Mouse (Mus musculus): Measurements from ENCODE around the gene Tjap1. TPM values are rescaled to one million over a fixed set of nuclear protein-coding genes. Genes with fewer than 3 reads are reported as not detected.

The Tjap1 gene
- polyA plus RNA-seq, 1 experiment from 2014 or later: 6.2 TPM

DNA sequence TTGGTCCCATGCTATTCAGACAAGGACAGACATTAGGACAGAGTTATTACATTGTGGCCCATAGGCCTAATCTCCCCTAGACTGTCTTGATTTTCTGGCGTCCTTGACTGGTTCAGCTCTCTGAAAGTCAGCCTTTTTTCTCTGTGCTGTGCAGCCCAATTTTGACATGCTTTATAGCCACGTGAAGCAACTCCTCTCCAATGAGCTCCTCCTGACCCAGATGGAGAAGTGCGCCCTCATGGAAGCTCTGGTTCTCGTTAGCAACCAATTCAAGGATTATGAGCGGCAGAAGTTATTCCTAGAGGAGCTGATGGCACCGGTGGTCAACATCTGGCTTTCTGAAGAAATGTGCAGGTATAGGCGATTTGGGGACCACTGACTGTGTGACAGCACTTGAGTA is 55.2 kb downstream of the Tjap1 start:
- WGBS (ENCODE audit: insufficient replicate concordance): 82% methylated on average over 7 of the region's 7 CpGs
- Histone ChIP-seq H3K4me3 (ENCODE audit: low read depth, low read length) (no peak overlapping the region), H3K4me1 (ENCODE audit: insufficient read depth) (no peaks in the 10 kb centered on the region), H3K9ac (replicated peaks) (no peak overlapping the region), H3K27me3 (ENCODE audit: insufficient read depth, low read length) (no peaks in the 10 kb centered on the region), H3K9me3 (ENCODE audit: low read length) (no peaks in the 10 kb centered on the region), H3K4me2 (ENCODE audit: low read depth, low read length) (no peak overlapping the region), H3K36me3 (replicated peaks; ENCODE audit: insufficient read depth, low read length) (peaks cover 81% of the 10 kb centered on the region), H3K27ac (ENCODE audit: low read depth) (no peak overlapping the region)
- no peak for DNase-seq
- no peak for ATAC-seq
- TF ChIP-seq CTCF (IDR thresholded peaks at IDR 0.05; ENCODE audit: low read depth) (no peak), EP300 (IDR thresholded peaks at IDR 0.05; ENCODE audit: low read depth) (no peak)

- no peak for DNase-seq
- no peak for ATAC-seq
- no peak overlapping the region for H3K27ac ChIP-seq (ENCODE audit: low read depth)
- H3K4me1 ChIP-seq (ENCODE audit: insufficient read depth): no peaks in the 10 kb centered on the region
- WGBS (ENCODE audit: insufficient replicate concordance): 74% methylated on average over 3 of the region's 3 CpGs
- no peak overlapping the region for H3K4me3 ChIP-seq (ENCODE audit: low read depth, low read length)
- H3K9me3 ChIP-seq (ENCODE audit: low read length): no peaks in the 10 kb centered on the region
- no peak overlapping the region for H3K4me2 ChIP-seq (ENCODE audit: low read depth, low read length)
- H3K36me3 ChIP-seq (replicated peaks; ENCODE audit: insufficient read depth, low read length): peaks cover 82% of the 10 kb centered on the region
- no peak overlapping the region for H3K9ac ChIP-seq (replicated peaks)
- H3K27me3 ChIP-seq (ENCODE audit: insufficient read depth, low read length): no peaks in the 10 kb centered on the region
- TF ChIP-seq EP300 (IDR thresholded peaks at IDR 0.05; ENCODE audit: low read depth) (no peak), CTCF (IDR thresholded peaks at IDR 0.05; ENCODE audit: low read depth) (no peak)
These were observed 61.2 kb downstream of the Tjap1 start for GRCm38 (mm10) chr17:46221601-46222000.

DNA sequence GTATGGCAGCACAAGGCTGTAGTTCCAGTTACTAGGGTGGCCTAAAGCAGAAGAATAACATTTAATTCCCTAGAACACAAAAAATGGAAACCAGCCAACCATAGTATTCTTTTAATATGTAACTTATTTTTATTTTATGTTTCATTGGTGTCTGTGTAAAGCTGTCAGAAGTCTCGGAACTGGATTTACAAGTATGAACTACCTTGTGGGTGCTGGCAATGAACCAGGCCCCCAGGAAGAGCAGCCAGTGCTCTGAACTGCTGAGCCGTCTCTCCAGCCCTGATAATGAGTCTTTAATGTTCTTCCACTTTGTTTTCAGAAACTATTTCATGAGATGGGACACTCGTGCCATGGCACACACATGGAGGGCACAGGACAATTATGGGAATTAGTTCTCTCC is 72.3 kb downstream of the Tjap1 start:
- Histone ChIP-seq H3K4me1 (ENCODE audit: insufficient read depth) (no peaks in the 10 kb centered on the region), H3K4me2 (ENCODE audit: low read depth, low read length) (no peak overlapping the region), H3K9ac (replicated peaks) (no peak overlapping the region), H3K27me3 (ENCODE audit: insufficient read depth, low read length) (no peaks in the 10 kb centered on the region), H3K27ac (ENCODE audit: low read depth) (no peak overlapping the region), H3K9me3 (ENCODE audit: low read length) (no peaks in the 10 kb centered on the region), H3K4me3 (ENCODE audit: low read depth, low read length) (no peak overlapping the region), H3K36me3 (replicated peaks; ENCODE audit: insufficient read depth, low read length) (peaks cover 81% of the 10 kb centered on the region)
- ATAC-seq (no peak), DNase-seq (no peak)
- no peak for TF ChIP-seq EP300 (IDR thresholded peaks at IDR 0.05; ENCODE audit: low read depth)
- 85% methylated on average over 3 of the region's 3 CpGs for WGBS (ENCODE audit: insufficient replicate concordance)

MicroRNAs encoded within 50 kb of the gene (microRNA counts, 519-probe panel; counts per million panel counts)
- not detected for microRNA mmu-miR-693-3p
- not detected for microRNA mmu-miR-693-5p

Small RNAs within 50 kb of the gene (microRNA-seq; reads per million reads assigned to microRNA genes)
- not detected for gene Mir693

Other genes with a start within 250 kb of the Tjap1 start
- gene Mrps18a, start 172.0 kb downstream of the Tjap1 start, polyA plus RNA-seq (2015; fragmentation: Nextera tagmentation; extraction: Ambion mirVana): 52.0 and 55.6 TPM in 2 replicates
- gene Rsph9, start 138.8 kb downstream of the Tjap1 start, polyA plus RNA-seq (2015; fragmentation: Nextera tagmentation; extraction: Ambion mirVana): 1.7 and 1.8 TPM in 2 replicates
- 25.0 and 25.3 TPM in 2 replicates for gene Mad2l1bp, start 129.5 kb downstream of the Tjap1 start, polyA plus RNA-seq (2015; fragmentation: Nextera tagmentation; extraction: Ambion mirVana)
- gene Gtpbp2, start 122.0 kb downstream of the Tjap1 start, polyA plus RNA-seq (2015; fragmentation: Nextera tagmentation; extraction: Ambion mirVana): 23.4 and 27.5 TPM in 2 replicates
- gene Polh, start 80.4 kb downstream of the Tjap1 start, polyA plus RNA-seq (2015; fragmentation: Nextera tagmentation; extraction: Ambion mirVana): 6.9 and 8.9 TPM in 2 replicates
- gene Xpo5, start 80.2 kb downstream of the Tjap1 start, polyA plus RNA-seq (2015; fragmentation: Nextera tagmentation; extraction: Ambion mirVana): 7.4 and 8.7 TPM in 2 replicates
- gene Polr1c, start 35.0 kb downstream of the Tjap1 start, polyA plus RNA-seq (2015; fragmentation: Nextera tagmentation; extraction: Ambion mirVana): 23.9 and 24.8 TPM in 2 replicates
- 62.6 and 68.7 TPM in 2 replicates for gene Yipf3, start 34.9 kb downstream of the Tjap1 start, polyA plus RNA-seq (2015; fragmentation: Nextera tagmentation; extraction: Ambion mirVana)
- 0.12 TPM in 1 of 2 replicates, not detected in the other for gene Lrrc73, start 29.5 kb downstream of the Tjap1 start, polyA plus RNA-seq (2015; fragmentation: Nextera tagmentation; extraction: Ambion mirVana)
- not detected in 2 replicates for gene Dlk2, start 14.4 kb upstream of the Tjap1 start, polyA plus RNA-seq (2015; fragmentation: Nextera tagmentation; extraction: Ambion mirVana)
- 1.5 TPM in 2 replicates for gene Abcc10, start 45.3 kb upstream of the Tjap1 start, polyA plus RNA-seq (2015; fragmentation: Nextera tagmentation; extraction: Ambion mirVana)
- gene Zfp318, start 100.7 kb upstream of the Tjap1 start, polyA plus RNA-seq (2015; fragmentation: Nextera tagmentation; extraction: Ambion mirVana): 1.6 and 2.2 TPM in 2 replicates
- gene Crip3, start 145.9 kb upstream of the Tjap1 start, polyA plus RNA-seq (2015; fragmentation: Nextera tagmentation; extraction: Ambion mirVana): not detected in 2 replicates
- gene Slc22a7, start 155.4 kb upstream of the Tjap1 start, polyA plus RNA-seq (2015; fragmentation: Nextera tagmentation; extraction: Ambion mirVana): 0.18 and 0.34 TPM in 2 replicates
- gene Ttbk1, start 204.6 kb upstream of the Tjap1 start, polyA plus RNA-seq (2015; fragmentation: Nextera tagmentation; extraction: Ambion mirVana): not detected in 2 replicates
- 7.4 and 8.6 TPM in 2 replicates for gene Dnph1, start 213.7 kb upstream of the Tjap1 start, polyA plus RNA-seq (2015; fragmentation: Nextera tagmentation; extraction: Ambion mirVana)

Measured in liver, postnatal 0 days (tissue).